Mouse (Mus musculus) left cerebral cortex, postnatal 25 days (tissue): ENCODE measurements at regions not wholly inside any gene's neighbourhood (a gene's known extent, or its start where the extent isn't known, plus 50 kb on each side); places are given as distances from the start of the nearest gene placed in this dataset.

Experiments used
- DNase-seq, 2 experiments: peaks; one replicate each; pipeline ENCODE4 v3.0.0; 2022; ENCODE audit warnings: low spot score in 2 of 2, mixed read lengths in 1 of 2
- intact Hi-C: fragments of 180-260 bp; cut with DNase I; formaldehyde crosslinking; loops from one replicate; pipeline ENCODE4 v1.15.1; 2025

DNA sequence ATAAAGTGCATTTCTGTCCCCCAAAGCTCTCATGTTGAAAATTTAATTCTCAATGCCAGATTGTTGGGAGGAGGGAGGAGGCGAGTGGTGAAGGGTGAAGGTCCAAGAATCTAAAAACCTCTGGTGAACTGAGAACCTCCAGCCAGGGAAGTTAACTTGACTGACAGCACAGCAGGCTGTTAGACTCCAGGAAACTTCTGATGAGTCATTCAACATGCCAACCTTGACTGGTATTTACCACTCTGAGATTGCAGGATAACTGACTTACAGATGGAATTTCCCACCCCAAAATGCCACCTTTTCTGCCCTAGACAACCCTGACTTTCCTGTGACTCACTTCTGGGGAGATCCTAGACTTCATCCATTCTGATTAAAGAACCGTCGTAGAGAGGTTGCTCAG is 58.6 kb upstream of the Prdm8 start:
- intact Hi-C loops: no loop called here
- no peak for DNase-seq

DNA sequence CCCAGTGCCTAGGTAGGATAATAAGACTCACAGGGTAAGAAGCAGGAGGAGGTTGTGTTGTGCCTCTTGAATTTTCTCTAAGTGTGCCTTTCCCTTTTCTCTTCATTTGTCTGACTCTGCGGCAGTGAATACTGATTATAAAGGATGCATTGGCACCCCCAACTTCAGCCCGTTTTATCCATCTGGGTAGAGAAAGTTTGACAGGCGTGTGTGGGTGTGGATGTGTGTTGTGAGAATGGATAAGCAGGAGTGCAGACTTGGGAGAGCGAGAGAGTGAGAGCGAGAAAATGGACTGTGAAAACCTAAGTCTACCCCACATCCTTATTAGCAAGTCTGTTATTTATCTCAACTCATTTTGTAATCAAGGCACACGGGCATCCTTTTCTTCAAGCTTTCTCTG is 60.7 kb upstream of the Prdm8 start:
- intact Hi-C loops: no loop called here
- peak; percentile 33 to 79 for DNase-seq

DNA sequence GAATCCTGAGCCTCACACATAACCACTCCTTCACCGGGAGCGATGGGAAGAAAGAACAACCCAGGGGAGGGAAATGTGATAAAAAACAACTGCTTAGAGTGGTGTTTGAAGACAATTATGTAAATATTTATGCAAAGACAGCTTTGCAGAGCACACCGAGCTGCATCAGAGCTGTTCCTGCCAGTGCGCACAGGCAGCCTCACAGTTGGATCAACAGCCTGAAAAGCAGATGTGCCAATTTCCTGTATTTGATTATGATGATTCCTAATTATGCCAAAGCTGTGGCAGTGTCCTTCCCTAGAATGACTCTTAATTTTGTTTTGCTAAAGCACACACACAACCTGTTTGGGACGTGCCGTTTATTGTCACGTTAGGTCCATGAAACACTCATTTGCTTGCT is 52.6 kb upstream of the Antxr2 start:
- DNase-seq: no peak
- intact Hi-C loops: no loop called here

DNA sequence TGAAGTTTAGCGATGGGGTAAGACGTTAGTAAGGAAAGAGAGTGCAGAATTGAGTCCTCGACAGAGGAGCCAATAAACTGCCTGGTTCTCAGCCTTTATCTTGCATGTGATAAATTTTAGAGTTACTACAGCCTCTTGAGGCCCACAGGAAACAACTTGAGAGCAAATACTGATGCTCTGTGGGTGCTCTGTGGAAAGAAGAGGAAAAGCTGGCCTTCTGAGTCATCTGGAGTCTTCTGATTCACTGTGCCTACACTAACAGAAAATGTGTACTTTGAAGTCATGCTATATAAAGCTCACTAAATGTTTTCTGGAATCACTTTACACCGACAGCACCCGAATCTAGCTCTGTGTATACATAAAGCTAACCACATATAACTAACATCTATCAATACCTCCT is 50.4 kb upstream of the Antxr2 start:
- intact Hi-C loops: no loop called here
- peak in 1 of 2 experiments; percentile 64 for DNase-seq
